Mouse (Mus musculus) neural tube, embryonic 10.5 days (tissue): ENCODE measurements around the gene Ntan1.
"Not testable (repeated sequence)": the region's sequence is repeated elsewhere in the genome, so short reads cannot be mapped to it uniquely, and the experiment has no call there.

ENCODE experiments used
- DNase-seq: peaks from one replicate; pipeline ENCODE4 v3.0.0-alpha.2; 2017; ENCODE audit warnings: low spot score; ENCODE audit errors: extremely low spot score

Gene Ntan1

DNA sequence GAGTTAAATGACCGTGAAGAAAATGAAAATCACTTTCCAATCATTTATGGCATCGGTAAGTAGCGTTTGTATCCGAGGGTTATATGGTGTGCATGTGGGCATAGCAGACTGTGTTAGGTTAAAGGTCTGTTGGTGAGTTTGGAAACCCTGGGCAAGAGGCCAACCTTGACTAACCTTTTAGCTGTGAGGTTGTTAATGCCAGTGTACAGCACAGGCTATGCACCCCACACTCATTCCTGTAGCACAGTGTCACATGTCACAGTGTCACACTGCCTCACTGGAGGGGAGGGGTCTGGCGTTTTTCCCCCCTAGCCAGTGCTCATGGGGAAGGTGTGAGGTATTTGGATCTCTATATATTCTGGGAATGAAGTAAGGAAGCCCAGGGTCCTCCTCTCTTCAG lies 13.0 kb downstream of the Ntan1 start:
- no peak for DNase-seq

DNA sequence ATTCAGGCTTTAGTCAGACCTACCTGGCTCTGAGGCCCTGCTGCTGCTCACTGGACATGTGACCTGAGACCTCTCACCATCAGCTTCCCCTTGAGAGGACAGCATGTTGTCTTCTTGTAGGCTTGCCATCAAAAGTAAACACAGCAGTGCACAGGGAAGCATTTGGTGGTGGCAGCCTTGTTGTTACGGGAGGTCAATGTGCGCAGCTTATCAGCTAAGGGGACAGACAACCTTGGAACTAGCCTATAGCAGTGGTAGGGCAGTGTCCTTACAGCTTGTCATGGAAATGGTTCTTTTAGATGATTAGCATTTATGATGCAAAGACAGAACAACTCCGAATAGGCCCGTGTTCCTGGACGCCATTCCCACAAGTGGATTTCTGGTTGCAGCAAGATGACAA lies 15.7 kb downstream of the Ntan1 start:
- DNase-seq = no peak

DNA sequence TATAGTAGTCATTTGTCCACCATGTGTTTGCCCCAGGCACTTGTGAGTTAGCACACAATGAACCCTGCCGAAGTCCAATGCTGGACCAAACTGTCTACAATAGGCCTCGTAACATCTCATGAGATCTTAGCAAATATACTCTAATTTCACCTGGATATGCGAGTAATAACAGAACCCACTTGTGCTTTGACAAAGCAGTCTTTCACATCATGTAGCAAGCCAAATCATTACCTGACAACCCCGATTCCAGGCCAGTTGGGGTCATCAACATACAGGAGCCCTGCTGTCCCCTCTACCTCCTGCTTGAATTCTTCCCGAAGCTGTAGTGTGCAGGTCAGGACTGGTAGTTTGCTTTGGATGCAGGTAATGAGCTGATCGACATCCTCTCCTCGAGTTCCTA lies 21.4 kb downstream of the Ntan1 start:
- DNase-seq = no peak

- DNase-seq = no peak
Measured at GRCm38 (mm10) chr16:13840956-13841355, 22.3 kb downstream of the Ntan1 start.

GRCm38 (mm10) chr16:13845031-13845430 lies 26.4 kb downstream of the Ntan1 start:
- DNase-seq = no peak

DNA sequence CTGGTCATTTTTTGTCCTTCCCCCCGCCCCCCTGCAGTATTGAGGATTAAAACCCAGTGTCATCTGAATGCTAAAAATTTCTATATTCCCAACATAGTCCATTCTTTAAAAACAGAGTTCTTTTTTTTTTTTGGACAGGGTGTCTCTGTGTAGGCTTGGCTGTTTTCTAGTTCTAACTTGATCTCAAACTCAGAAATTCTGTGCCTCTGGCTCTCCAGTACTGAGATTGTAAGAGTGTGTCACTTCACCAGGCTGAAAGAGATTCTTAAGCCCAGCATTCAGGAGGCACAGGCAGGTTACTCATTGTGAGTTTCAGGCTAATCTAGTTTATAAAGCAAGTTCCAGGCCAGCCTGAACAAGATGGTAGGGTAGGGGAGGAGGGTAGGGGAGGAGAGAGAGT lies 28.0 kb downstream of the Ntan1 start:
- no peak for DNase-seq

DNA sequence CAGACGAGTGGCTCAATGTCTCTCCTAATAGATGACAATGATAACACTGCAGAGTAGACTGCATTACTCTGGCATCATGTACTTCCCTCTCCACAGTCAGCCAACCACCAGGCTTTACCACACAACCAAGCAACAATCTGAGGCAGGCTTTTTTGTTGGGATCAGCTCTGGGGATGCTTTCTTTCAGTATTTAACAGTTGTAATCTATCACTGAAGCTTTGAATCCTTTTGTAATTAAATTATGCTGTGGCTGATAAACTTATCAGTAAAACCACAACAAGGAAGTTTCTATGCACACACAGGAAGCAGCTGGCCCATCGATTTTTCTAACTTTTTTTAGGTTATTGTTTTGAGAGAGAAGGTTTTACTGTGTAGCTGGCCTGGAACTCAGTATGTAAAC lies 29.7 kb downstream of the Ntan1 start:
- no peak for DNase-seq

DNA sequence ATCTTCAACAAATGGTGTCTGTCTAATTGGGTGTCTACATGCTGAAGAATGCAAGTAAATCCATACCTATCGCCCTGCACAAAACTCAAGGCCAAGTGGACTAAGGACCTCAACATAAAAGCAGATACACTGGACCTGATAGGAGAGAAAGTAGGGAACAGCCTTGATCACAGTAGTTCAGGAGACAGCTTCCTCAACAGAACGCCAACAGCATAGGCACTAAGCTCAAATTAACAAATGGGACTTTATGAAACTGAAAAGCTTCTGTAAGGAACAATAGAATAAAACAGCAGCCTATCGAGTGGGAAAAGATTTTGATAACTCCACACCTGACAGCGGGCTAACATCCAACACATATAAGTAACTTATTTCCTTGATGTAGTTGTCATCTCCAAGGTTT lies 32.8 kb downstream of the Ntan1 start:
- no peak for DNase-seq

GRCm38 (mm10) chr16:13853886-13854285 lies 35.2 kb downstream of the Ntan1 start:
- DNase-seq = no peak

DNA sequence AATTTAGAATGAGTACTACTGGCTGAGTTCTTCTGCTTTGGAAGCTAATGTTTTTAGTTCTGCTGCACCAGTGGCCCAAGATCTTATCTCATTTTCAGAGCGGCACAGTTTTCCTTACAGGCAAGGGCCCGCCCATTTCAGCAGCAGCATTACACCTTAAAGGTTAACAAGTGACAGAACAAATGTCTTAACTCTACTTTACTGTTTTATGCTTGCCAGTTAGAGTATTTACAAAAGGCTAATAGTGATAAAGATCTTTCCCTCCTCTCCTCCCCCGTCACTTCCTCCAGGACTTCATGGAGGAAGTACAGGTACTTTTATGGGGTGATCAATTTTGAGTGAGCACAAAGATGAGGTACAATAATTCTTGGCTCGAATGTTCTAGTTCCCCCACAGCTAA lies 47.4 kb downstream of the Ntan1 start:
- no peak for DNase-seq

DNA sequence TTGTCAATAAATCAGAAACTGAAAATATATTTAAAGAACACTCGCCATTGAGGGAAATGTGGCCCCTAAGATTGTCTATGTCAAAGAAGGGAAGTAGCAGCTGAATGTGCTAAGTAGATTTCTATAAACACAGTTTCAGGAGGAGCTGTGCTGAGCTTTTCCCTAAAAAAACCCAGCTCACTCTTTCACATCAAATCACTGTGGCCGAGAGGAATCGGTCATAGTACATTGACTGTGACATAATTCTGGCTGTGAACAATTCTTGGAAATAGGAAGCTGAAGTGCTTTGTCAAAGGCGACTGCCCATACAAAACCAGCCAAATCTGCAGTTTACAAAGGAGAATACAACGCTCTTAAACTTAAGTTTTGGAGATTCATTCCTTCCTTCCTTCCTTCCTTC lies 48.0 kb downstream of the Ntan1 start:
- DNase-seq = no peak

DNA sequence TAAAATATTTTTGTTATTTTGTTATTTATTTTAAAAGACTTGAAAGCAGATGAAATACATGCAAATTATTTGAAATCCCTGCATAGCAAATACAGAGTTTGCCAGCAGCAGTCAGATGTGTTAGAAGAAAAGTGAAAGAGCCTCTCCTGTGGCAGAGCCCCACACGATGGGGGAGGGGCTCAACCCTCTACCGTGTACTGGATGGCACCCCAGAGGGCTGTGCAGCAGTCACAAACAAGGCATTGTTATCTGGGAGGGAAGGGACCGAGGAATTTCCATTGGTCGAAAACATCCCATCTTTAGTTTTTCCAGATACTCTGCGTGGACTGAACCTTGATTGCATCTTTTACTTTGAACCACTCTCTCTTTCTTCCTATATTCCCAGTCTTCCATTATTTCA lies 48.8 kb downstream of the Ntan1 start:
- not testable (repeated sequence) for DNase-seq

- peak; percentile 44 for DNase-seq
Measured at GRCm38 (mm10) chr16:13867910-13868514, 49.4 kb downstream of the Ntan1 start.

- no peak for DNase-seq
Measured at GRCm38 (mm10) chr16:13875483-13875882, 56.8 kb downstream of the Ntan1 start.

GRCm38 (mm10) chr16:13883094-13883774 lies 64.6 kb downstream of the Ntan1 start:
- no peak for DNase-seq
